Mouse (Mus musculus) gastrocnemius, adult 18-20 months (tissue): ENCODE measurements around the gene P4ha2. TPM values are rescaled to one million over a fixed set of nuclear protein-coding genes. Genes with fewer than 3 reads are reported as not detected.

ENCODE experiments used
- DNase-seq: peaks from one replicate; pipeline ENCODE4 v3.0.0; 2021; ENCODE audit warnings: low spot score
- long read RNA-seq, 2 experiments: library from polyadenylated mRNA; stranded (forward); transcript quantifications; one replicate each; pipeline ENCODE4 v2.0.0; 2021
- total RNA-seq, 2 experiments: library from RNA; stranded (reverse); gene quantifications; 2 replicates each; pipeline ENCODE4 v1.2.3; 2021

Gene P4ha2
- total RNA-seq, result 10 to 100 TPM; 31.9 to 38.1 TPM
- long read RNA-seq, experiment 1, transcript P4ha2-201 (16 exons, 2,230 nt), result major isoform, 36 of 86 reads
- long read RNA-seq, experiment 1, transcript P4ha2-202 (16 exons, 2,263 nt), result minor isoform, 26 of 86 reads
- long read RNA-seq, experiment 1, partial matches to known transcripts, result 17 of 86 reads
- long read RNA-seq, experiment 1, other reads (novel, unspliced or antisense), result 7 of 86 reads
- long read RNA-seq, experiment 2, transcript P4ha2-202 (16 exons, 2,263 nt), result minor isoform, 18 of 63 reads
- long read RNA-seq, experiment 2, transcript P4ha2-201 (16 exons, 2,230 nt), result major isoform, 34 of 63 reads
- long read RNA-seq, experiment 2, partial matches to known transcripts, result 5 of 63 reads
- long read RNA-seq, experiment 2, other reads (novel, unspliced or antisense), result 6 of 63 reads

DNA sequence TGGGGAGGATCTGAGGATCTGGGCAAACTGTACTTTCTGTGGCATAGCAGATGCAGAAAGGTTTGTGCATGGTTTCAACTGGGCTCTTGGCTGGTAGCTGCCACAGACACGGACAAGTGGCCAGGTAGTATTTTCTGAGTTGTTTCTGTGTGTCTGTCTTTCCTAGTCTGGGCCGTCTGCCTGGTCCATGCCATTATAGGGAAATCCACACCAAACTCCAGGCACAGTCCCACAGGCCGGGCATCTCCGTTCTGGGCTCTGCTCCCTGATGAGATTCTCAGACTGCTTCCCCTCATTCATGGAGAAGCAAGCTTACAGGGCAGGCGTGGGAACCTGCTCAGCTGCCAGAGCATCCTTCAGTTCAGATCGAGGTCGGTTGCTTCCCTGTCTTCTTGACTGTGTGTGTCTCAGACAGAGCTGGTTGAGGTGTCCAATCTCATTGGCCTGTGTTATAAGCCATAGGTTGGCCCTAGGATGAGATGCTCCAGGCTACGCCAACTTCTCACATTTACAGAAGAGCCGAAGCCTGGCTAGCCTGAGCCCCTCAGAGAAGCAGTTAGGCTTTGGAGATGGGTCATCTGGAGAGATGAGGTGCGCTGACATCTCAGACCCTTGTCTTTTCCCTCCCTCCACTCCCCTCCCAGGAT lies at the start of gene P4ha2:
TSS of gene P4ha2 (plus strand) at position 51 of the 647 bp plus-strand sequence.
- DNase-seq, result no peak

DNA sequence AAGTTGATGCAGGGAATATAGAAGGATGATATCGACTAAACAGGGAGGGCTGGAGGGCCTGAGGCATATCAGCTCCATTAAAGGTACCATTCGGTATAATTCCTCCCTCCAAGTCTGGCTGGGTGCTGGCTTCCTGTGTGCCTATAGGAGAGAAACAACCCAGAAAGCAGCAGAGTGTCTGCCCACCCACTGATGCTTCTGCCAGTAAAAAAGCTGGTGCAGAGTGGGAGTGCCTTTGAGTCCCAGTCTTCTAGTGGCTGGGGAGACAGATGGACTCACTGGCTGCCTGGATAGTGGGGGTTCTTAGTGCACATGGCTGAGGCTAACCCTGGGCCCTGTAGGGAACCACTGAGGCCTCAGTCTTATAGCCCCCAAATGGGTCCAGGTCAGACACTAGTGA lies 49.7 kb upstream of the P4ha2 start:
- DNase-seq, result no peak

DNA sequence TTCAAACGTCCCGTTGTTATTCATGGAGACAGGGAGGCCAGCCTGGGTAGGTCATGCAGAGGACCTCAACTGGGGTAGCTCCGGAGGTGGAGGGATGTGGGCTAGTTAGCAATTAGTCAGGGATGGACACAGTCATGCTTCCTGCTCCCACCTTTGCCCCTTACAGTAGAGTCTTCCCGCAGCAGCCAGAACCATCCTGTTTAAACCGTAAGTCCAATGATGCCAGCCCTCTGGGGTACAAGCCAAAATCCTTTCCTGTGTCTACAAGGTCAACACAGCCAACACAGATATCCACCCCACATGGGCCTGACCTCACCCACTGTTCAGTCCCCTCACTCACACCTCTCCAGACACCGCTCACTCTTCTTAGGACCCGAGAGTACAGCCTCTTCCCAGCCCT lies 48.7 kb upstream of the P4ha2 start:
- no peak for DNase-seq

DNA sequence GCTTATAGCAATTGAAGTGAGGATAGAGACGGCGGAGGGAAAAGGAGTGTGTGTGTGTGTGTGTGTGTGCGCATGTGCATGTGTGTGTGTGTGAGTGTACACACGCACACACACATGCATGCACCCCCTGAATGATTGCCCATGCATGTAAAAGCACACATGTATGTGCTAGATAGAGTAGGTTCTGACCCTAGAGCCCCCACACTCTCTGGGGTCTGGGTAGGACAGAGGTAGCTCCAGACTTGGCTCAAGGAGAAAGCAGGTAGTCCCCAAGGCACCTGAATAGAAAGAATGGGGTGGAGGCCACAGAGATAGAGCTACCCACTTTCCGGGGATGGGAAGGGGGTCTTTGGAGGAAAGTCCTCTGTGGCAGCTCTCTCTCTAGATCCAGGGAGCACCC lies 47.8 kb upstream of the P4ha2 start:
- no peak for DNase-seq

DNA sequence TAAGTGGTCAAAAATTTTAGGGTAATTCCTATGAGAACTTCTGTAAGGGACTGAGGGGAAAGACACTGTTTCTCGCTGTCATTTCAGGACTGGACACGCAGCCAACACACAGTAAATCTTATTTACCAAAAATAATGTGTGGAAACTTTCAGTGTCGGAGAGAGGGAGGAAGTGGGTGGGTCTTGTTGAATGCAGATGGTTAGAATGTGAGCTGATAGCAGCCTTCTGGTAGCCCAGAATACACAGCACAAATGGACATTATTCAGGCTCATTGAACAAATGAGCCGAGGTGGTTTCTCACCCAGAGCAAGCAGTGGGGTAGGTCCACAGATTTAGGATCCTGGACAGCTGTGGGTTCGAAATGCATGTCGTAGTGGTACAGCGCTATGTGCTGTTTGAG lies 46.8 kb upstream of the P4ha2 start:
- DNase-seq, result no peak

DNA sequence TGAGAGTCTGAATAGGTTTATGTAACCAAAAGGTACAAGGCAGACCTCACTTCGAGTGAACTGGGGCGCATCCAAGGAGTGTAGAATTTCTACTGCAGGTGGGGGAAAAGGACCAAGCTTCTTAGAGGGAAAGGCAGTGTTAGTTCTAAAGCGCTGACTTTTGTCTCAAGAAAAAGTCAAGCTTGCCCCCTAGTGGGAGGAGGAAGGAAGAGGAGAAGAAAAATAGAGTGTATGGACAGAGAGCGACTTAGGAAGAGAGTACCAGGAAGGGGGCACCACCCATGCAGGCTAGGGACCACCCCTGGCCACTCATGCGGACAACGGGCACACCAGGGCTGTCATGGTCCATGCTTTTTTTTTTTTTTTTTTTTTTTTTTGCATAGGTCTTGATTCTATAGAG lies 45.6 kb upstream of the P4ha2 start:
- DNase-seq, result peak; percentile 66

DNA sequence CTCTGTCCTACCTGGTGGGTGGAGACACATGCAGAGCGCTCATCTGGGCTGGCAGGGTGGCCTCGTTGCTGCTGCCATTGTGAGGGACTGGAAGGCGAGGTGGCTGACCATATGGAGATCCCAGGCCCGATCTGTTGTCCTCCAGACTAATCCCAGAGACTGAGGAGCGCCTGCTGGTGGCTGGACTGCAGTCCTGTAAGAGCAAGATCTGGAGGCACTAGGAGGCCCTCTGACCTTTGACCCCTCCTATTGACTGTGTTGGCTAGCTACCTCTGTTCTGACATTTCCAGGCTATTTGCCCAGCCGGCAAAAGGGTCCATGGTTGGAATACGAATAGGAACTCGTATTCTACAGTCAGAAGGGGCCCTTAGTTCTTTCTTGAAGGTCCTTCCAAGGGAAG lies 43.8 kb upstream of the P4ha2 start:
- DNase-seq, result no peak

DNA sequence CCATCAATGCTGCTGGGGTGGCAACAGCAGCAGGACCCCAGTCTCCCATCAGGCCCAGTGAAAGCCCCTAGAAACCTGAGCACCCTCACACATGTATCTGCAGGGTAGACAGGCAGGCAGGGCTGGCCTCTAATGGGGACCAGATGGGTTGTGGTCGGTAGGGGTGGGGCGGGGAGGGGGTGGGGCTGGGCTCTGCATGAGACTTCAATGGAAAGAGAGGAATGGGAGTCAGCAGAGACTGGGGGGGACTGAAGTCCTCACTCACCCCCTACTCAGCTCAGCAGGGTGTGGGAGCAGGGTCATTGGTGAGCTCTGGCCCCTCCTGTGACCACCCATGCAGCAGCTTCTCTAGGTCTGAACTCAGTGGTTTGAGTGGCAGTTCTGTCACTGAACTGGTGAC lies 42.5 kb upstream of the P4ha2 start:
- no peak for DNase-seq

DNA sequence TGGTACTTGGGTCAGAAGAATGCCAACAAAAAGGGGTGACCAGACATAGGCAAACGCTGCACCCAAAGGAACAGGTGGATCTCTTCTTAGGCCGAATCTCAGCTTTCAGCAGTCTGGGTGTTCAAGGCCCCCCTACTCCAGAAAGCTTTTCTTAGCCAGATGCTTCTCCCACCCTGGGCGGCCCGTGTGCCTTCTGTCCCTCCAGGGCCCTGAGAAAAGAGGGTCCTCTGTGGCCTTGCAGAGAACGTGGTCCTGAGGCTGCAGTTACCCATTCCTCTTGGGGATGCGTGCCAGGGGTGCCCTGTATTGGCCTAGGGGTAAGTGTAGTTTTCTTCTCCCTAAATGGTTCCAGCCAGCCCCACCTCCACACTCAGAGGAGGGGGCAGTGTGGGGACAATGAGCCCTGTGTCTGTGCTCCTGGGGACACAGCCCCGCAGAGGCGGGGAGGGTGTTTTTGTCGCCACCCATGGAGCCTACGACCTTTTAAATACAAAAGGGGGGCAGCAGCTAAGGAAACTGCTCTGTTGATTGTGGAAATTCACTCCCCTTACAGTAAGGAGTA lies 41.8 kb upstream of the P4ha2 start:
- DNase-seq, result no peak

DNA sequence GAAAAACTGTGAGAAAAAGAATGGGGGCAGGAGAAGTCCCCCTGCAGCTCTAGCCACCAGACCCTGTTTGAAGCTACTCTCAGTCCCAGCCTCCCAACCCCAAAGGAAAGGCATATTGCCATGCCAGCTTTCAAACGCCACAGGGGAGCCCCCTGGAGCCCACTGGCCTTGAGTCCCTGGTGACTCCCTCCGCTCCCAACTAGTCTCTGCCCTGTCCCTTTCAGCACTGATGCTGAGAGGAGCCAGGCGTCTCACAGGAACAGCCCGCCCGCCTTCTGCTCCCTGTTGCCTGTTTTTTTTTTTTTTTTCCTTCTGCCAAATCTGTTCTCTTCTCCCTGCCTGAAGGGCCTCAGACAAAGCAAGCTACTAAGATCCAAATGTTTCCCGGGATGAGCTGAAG lies 41.3 kb upstream of the P4ha2 start:
- no peak for DNase-seq

DNA sequence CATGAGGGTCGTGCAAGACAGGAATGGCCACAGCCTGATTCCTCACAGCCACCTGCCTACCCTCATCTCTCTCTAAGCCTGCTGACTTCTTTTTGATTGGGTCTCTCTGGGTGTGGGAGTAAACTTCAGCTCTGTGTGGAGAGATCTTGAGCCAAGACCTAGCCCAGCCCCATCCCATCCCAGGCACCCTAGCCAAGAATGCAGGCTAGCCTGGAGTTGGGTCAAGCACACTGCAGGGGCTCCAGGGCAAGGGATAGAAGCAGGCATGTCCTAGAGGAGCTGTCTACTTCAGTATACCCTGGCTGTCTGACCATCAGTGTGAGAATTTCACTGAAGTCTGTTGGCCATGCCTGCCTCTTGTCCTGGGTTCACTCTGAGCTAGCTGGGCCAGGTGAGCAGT lies 40.4 kb upstream of the P4ha2 start:
- DNase-seq, result no peak

DNA sequence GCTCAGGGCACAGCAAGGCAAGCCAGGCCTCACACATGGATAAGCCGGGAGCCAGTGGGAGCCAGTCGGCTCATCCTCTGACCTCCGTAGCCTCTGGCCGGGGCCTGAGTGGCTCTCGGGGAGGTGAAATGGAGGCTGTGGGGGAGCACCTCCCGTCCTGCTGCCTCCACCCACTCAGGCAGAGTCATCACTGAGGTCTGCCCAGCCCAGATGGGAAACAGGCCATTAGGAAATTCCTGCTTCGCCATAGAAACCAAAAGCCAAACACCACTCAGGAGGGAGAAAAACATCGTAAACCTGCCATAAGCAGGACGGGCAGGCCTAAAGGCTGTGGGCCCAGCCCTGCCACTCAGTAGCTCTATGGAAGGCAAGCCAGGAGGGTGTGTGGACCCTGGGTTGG lies 39.6 kb upstream of the P4ha2 start:
- peak; percentile 75 for DNase-seq

DNA sequence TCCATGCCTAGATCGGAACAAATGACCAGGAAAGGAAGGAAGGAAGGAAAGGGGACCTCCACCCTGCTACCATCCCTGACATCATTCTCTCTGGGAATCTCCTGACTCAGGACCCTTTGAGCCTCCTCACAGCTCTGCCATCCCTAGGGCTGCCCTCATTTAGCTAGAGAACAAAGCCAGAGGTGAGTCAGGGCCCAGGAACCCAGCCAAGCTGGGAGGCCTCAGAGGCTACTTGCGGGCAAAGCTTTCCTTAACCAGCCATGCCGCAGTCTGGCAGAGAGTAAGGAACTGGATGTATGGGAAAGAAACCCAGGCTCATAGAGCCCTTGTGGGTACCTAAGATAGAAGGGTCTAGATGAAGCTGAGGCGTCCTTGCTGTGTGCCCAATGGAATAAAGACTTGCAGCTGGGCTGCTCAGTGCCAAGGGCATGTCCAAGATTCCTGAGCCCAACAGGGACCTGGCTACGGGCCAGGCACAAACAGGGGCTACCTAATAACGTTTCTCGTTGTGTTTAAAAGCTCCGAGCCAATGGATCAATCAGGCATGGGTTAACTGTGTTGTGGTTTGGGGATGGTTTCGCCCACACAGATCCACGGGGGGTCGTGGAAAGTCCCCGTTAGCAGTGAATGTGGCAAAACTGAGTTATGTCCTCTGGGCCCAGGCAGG lies 37.7 kb upstream of the P4ha2 start:
- peak; percentile 28 for DNase-seq

DNA sequence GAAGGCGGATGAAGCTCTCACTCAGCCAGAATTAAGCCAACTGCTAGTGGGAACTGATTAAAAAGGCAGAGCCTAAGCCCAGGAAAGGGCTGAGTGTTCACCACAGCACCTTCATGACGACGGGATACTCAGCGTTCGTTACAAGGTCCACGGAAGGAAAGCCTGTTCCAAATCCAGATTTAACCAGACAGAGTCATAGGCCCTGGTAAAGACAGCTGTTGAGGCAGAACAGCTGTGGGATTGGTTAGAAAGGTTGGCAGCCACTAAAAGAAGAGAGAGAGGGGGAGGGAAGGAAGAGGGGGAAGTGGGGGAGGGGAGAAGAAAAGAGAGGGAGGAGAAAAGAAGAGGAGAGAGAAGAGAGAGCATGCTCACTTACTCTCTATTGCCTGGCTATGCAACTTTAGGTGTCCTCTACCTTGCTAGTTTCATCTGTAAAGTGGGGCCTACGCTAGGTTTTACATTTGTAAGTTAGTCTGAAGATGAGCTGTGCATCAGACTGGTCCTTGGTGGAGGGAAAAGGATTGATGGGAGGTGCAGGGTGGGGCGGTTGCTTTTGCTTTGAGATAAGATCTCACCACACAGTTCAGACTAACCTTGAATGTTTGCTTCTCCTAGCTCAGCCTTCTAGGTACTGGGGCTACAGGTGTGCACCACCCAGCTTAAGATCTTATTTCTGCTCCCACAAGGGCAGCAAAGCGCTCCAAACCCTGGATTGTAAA lies 37.0 kb upstream of the P4ha2 start:
- no peak for DNase-seq

DNA sequence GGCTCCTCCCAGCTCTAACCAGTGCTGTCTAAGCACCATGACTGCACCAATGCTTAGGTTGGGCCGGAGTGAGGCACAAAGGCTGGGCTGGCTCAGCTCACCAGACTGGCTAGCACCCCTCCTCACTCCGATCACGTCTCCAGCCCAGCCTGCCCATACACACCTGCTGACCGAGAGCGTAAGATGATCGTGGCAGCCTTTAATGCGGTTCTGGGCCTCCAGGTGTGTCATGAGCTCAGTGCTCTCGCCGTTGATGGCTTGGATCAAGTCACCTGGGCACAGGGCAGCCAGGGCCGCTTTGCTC lies 36.5 kb upstream of the P4ha2 start:
- DNase-seq, result no peak

DNA sequence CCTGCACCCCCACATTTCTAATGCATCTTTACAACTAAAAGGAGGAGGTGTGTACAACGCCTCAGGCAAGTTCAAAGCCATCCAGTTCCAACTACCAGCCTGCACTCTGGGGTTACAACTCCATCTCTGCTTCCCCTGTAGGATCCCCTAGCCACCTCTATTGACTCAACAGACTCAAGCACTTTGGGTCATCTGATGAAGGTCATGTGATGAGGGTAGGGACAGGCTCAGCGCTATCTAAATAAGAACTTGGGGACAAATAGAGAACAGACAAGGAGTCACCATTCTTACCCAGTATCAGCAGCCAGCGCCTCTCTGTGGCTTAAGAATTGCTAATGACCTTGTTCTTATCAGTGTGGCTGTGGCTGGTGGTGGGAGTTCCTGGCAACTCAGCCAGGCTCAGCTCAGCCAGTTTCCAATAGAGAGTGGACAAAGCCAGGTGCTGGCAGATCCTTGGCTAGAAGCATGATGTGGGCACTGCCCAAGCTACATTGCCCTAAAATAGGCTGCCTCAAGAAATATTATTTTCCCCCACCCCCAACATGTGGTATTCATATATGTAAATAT lies 35.4 kb upstream of the P4ha2 start:
- DNase-seq, result no peak

DNA sequence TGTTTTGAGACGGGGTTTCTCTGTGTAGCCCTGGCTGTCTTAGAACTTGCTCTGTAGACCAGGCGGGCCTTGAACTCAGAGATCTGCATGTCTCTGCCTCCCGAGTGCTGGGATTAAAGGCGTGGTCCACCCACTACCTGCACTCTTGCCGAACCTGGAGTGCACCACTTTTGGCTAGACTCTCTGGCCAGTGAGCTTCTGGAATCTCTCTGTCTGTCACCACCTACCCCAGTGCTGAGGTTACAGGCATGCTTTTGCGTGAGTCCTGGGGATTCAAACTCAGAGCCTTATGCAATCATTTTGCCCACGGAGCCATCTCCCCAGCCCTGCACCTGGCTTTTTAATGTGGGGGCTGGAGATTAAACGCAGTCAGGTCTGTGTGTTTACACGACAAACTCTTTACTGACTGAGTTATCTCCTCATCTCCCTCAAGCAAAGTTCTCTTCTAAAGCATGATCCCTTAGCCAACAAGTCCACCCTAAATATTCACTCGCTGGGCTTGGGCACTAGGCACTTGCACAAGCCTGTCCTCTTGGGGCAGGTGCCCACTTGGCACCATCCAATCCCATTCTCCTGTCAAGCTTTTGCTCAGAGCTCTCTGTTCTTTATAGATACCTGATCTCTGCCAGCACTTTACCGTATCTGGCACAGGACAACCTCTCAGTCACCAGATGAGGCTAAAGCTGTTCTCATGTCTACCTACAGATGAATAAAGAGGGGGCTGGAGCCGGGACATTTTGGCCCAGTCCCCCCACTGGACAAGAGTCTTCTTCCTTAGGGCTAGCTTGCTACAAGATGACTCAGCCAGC lies 34.6 kb upstream of the P4ha2 start:
- DNase-seq, result no peak

DNA sequence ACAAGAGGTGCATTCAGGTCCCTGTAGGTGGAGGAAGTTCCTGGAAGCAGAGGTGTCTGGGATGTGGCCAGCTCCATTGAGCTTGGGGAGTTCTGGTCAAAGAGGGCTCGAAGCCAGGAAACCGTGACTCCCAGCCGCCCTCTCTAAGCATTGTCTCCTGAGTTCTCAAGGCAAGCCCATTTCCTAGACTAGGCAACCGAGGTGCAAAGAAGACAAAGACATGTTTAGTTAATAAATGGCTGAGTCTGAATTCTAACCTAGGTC lies 34.0 kb upstream of the P4ha2 start:
- no peak for DNase-seq

DNA sequence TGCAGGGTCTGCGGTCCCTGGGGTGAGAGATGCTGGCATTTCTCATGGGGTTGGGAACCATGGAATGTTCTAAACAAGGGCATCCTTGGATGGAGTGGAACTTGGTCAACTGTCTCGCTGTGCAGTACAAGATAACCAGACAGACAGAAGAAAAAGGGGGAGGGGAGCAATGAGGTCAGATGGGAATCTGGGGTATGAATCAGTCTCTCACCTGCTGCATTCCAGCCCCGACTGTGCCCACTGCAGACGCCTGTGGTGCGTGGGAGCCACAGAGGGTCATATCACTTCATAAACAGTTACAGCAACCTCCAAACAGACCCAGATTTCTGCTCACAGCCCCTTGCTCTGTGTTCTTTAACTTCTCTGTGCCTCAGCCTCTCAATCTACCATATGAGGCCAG lies 33.5 kb upstream of the P4ha2 start:
- no peak for DNase-seq

DNA sequence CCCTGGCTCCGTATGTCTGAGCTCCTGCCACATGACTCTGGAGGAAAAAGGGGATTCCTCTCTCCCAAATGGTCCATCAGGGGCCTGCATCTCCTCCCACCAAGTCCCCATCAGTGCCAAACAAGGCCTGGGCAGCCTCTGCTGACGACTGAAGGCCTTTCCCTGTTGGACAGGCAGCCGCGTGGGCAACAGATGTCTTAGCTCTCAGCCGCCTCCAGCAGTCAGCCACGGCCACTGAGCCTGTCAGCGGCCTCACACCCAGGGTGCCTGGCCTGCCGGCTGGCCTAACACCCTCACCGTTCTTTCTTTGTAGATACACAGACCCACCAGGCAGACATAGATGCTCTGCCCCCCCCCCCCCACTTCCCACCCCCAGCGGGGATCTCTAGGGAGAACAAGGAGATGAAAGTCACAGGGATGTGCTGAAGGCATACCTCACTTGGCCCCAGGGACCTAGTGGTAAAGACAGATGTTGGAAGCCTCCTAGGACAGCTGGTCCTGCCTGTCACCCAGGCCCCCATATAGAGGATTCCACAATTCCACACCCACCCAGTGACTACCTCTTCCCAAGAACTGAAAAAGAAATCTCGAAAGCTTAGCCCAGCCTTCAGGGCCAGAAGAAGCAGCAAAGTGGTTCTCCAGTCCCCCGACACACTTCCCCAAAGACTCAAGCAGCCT lies 32.4 kb upstream of the P4ha2 start:
- DNase-seq, result no peak
